ENCODE assay signal across 25 mouse cellular contexts in the genomic region with DNA sequence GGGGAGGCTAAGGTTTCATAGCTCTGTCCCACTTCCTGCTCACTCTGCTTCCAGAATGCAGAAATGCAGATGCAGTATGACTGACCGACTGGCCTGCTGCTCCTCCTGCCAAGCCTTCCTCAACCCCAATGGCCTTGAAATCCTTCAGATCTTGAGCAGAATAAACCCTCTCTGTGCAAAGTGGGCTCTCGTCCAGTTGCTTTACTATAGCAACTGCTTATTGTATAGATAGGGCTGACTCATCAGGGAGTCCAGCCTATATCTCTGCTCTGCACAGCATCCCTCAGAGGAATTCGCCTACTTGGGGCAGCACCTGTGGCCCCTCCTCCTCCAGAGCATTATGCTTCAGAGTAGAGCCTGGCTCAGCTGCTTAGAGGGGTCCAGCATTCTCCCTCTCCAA.
DNase-seq lines count a peak whose midpoint lies in the region; ATAC-seq and TF ChIP-seq lines count a peak whose summit lies in the region.
"Had no signal": no experiment of that assay in that cellular context is flagged by ENCODE, and none has a peak within 500 bp of the region (broad histone marks: within the 10 kb centered on the region; RNA-seq: fewer than 3 reads in every experiment).

No protein-coding gene starts in this region.

- TF ChIP-seq EP300 in stomach, postnatal 0 days (optimal IDR thresholded peaks at IDR 0.05) = no peak

- WGBS in hindbrain, embryonic 14.5 days = 54% methylated on average over 3 of the region's 3 CpGs
- WGBS in hindbrain, embryonic 13.5 days = 65% methylated on average over 3 of the region's 3 CpGs
- 52% methylated on average over 3 of the region's 3 CpGs for WGBS in liver, embryonic 11.5 days
- 43% methylated on average over 3 of the region's 3 CpGs for WGBS in liver, embryonic 12.5 days (ENCODE audit: insufficient replicate concordance)
- WGBS in stomach, embryonic 15.5 days = 44% methylated on average over 3 of the region's 3 CpGs
- 35% methylated on average over 3 of the region's 3 CpGs for WGBS in stomach, postnatal 0 days

- TF ChIP-seq CTCF in stomach, postnatal 0 days (IDR thresholded peaks at IDR 0.05; ENCODE audit: low read depth) = no peak

- no peak overlapping the region for H3K4me2 ChIP-seq in hindbrain, embryonic 14.5 days (replicated peaks)
- no peak overlapping the region for H3K4me2 ChIP-seq in hindbrain, embryonic 13.5 days
- no peak overlapping the region for H3K4me2 ChIP-seq in liver, embryonic 11.5 days
- H3K4me2 ChIP-seq in liver, embryonic 12.5 days = no peak overlapping the region
- H3K4me2 ChIP-seq in stomach, embryonic 15.5 days = no peak overlapping the region
- no peak overlapping the region for H3K4me2 ChIP-seq in stomach, postnatal 0 days (replicated peaks; ENCODE audit: low read depth)
- H3K4me2 ChIP-seq: heart, embryonic 11.5 days; kidney, embryonic 15.5 days; limb, embryonic 15.5 days; midbrain, embryonic 11.5 days had no signal

- no peak for DNase-seq in hindbrain, embryonic 14.5 days (ENCODE audit: low spot score)
- no peak for DNase-seq in liver, embryonic 11.5 days (ENCODE audit: low spot score)
- no peak for DNase-seq in stomach, postnatal 0 days (ENCODE audit: low spot score)
- peak; percentile 4 for DNase-seq in telencephalon, adult 2 months (ENCODE audit: low read depth, low spot score)
- DNase-seq in right cerebral cortex, postnatal 4 days = no peak
- DNase-seq: adrenal gland, adult 8-10 months; B cell, adult 2 months; cerebellum, adult 8-10 months; cerebellum, postnatal 36 days; embryo, embryonic 11 days; gastrocnemius, postnatal 10 days; heart, postnatal 10 days; kidney, postnatal 4 days; right cerebral cortex, postnatal 14 days had no signal

- H3K27me3 ChIP-seq in hindbrain, embryonic 14.5 days (ENCODE audit: control insufficient read depth, insufficient read depth, low read length) = no peaks in the 10 kb centered on the region
- H3K27me3 ChIP-seq in hindbrain, embryonic 13.5 days = no peaks in the 10 kb centered on the region
- H3K27me3 ChIP-seq in liver, embryonic 11.5 days (replicated peaks; ENCODE audit: control insufficient read depth, insufficient read depth, low read length) = no peaks in the 10 kb centered on the region
- H3K27me3 ChIP-seq in liver, embryonic 12.5 days (replicated peaks) = no peaks in the 10 kb centered on the region
- no peaks in the 10 kb centered on the region for H3K27me3 ChIP-seq in stomach, embryonic 15.5 days (replicated peaks)
- no peaks in the 10 kb centered on the region for H3K27me3 ChIP-seq in stomach, postnatal 0 days (ENCODE audit: control insufficient read depth, insufficient read depth, low read length)
- H3K27me3 ChIP-seq: CH12.LX; kidney, embryonic 15.5 days; limb, embryonic 15.5 days had no signal

- no peak overlapping the region for H3K9ac ChIP-seq in hindbrain, embryonic 14.5 days
- no peak overlapping the region for H3K9ac ChIP-seq in hindbrain, embryonic 13.5 days
- H3K9ac ChIP-seq in liver, embryonic 11.5 days (ENCODE audit: low read depth, low read length) = no peak overlapping the region
- no peak overlapping the region for H3K9ac ChIP-seq in liver, embryonic 12.5 days
- H3K9ac ChIP-seq in stomach, embryonic 15.5 days = no peak overlapping the region
- H3K9ac ChIP-seq in stomach, postnatal 0 days (ENCODE audit: low read length) = no peak overlapping the region
- H3K9ac ChIP-seq: kidney, embryonic 15.5 days; limb, embryonic 15.5 days had no signal

- H3K4me3 ChIP-seq in hindbrain, embryonic 14.5 days (replicated peaks; ENCODE audit: low read length) = no peak overlapping the region
- no peak overlapping the region for H3K4me3 ChIP-seq in hindbrain, embryonic 13.5 days
- H3K4me3 ChIP-seq in liver, embryonic 11.5 days (ENCODE audit: low read depth, low read length) = no peak overlapping the region
- no peak overlapping the region for H3K4me3 ChIP-seq in liver, embryonic 12.5 days
- H3K4me3 ChIP-seq in stomach, embryonic 15.5 days (replicated peaks) = no peak overlapping the region
- H3K4me3 ChIP-seq in stomach, postnatal 0 days (ENCODE audit: low read depth, low read length) = no peak overlapping the region
- H3K4me3 ChIP-seq: hindbrain, embryonic 10.5 days; kidney, embryonic 15.5 days; limb, embryonic 15.5 days had no signal

- ATAC-seq in hindbrain, embryonic 14.5 days (ENCODE audit: low FRiP score) = peak; percentile 46; the same call in 1 of the 2 replicates
- no peak for ATAC-seq in hindbrain, embryonic 13.5 days (ENCODE audit: low FRiP score)
- ATAC-seq in liver, embryonic 11.5 days (replicated peaks; ENCODE audit: low FRiP score) = peak; percentile 10; the same call in 1 of the 2 replicates
- no peak for ATAC-seq in liver, embryonic 12.5 days
- ATAC-seq in stomach, embryonic 15.5 days (ENCODE audit: insufficient read depth, low FRiP score, low read depth) = 0 out of 2 replicates have a peak, but pooled peaks have one; percentile 31
- ATAC-seq in stomach, postnatal 0 days (ENCODE audit: low FRiP score, low TSS enrichment) = no peak
- ATAC-seq: forebrain, embryonic 16.5 days had no signal

- H3K36me3 ChIP-seq in hindbrain, embryonic 14.5 days (replicated peaks; ENCODE audit: control insufficient read depth, insufficient read depth) = no peaks in the 10 kb centered on the region
- no peaks in the 10 kb centered on the region for H3K36me3 ChIP-seq in hindbrain, embryonic 13.5 days
- H3K36me3 ChIP-seq in liver, embryonic 11.5 days (ENCODE audit: control insufficient read depth, insufficient read depth, low read length) = no peaks in the 10 kb centered on the region
- H3K36me3 ChIP-seq in liver, embryonic 12.5 days = no peaks in the 10 kb centered on the region
- H3K36me3 ChIP-seq in stomach, embryonic 15.5 days = no peaks in the 10 kb centered on the region
- H3K36me3 ChIP-seq in stomach, postnatal 0 days (ENCODE audit: control insufficient read depth, insufficient read depth, low read length) = no peaks in the 10 kb centered on the region
- H3K36me3 ChIP-seq: G1E; hindbrain, embryonic 10.5 days; kidney, embryonic 15.5 days; limb, embryonic 15.5 days had no signal

- no peak overlapping the region for H3K27ac ChIP-seq in hindbrain, embryonic 14.5 days
- H3K27ac ChIP-seq in hindbrain, embryonic 13.5 days = no peak overlapping the region
- no peak overlapping the region for H3K27ac ChIP-seq in liver, embryonic 11.5 days (ENCODE audit: low read depth, low read length)
- no peak overlapping the region for H3K27ac ChIP-seq in liver, embryonic 12.5 days
- no peak overlapping the region for H3K27ac ChIP-seq in stomach, embryonic 15.5 days
- no peak overlapping the region for H3K27ac ChIP-seq in stomach, postnatal 0 days (replicated peaks)
- H3K27ac ChIP-seq: hindbrain, embryonic 10.5 days; kidney, embryonic 15.5 days; limb, embryonic 15.5 days had no signal

- no peaks in the 10 kb centered on the region for H3K9me3 ChIP-seq in hindbrain, embryonic 14.5 days (ENCODE audit: control insufficient read depth, low read length)
- no peaks in the 10 kb centered on the region for H3K9me3 ChIP-seq in hindbrain, embryonic 13.5 days
- H3K9me3 ChIP-seq in liver, embryonic 11.5 days (ENCODE audit: control insufficient read depth, low read length) = no peaks in the 10 kb centered on the region
- H3K9me3 ChIP-seq in liver, embryonic 12.5 days (replicated peaks) = no peaks in the 10 kb centered on the region
- H3K9me3 ChIP-seq in stomach, embryonic 15.5 days = no peaks in the 10 kb centered on the region
- H3K9me3 ChIP-seq in stomach, postnatal 0 days (ENCODE audit: control insufficient read depth, low read length) = no peaks in the 10 kb centered on the region
- H3K9me3 ChIP-seq: G1E; hindbrain, embryonic 10.5 days; kidney, embryonic 15.5 days; limb, embryonic 15.5 days had no signal

- no peaks in the 10 kb centered on the region for H3K4me1 ChIP-seq in hindbrain, embryonic 14.5 days (replicated peaks; ENCODE audit: control insufficient read depth, insufficient read depth, low read length)
- H3K4me1 ChIP-seq in hindbrain, embryonic 13.5 days (replicated peaks) = 0 out of 2 replicates have a peak, but pooled peaks cover 3% of the 10 kb centered on the region
- H3K4me1 ChIP-seq in liver, embryonic 11.5 days (replicated peaks; ENCODE audit: control insufficient read depth, insufficient read depth, low read length) = no peaks in the 10 kb centered on the region
- no peaks in the 10 kb centered on the region for H3K4me1 ChIP-seq in liver, embryonic 12.5 days
- H3K4me1 ChIP-seq in stomach, embryonic 15.5 days = no peaks in the 10 kb centered on the region; the same call in 1 of the 2 replicates
- no peaks in the 10 kb centered on the region for H3K4me1 ChIP-seq in stomach, postnatal 0 days (replicated peaks; ENCODE audit: control insufficient read depth, insufficient read depth)
- H3K4me1 ChIP-seq: kidney, embryonic 15.5 days had no signal

Comparison
In these comparisons a context has a peak if more than half of its experiments do, and no peak if none do; other contexts are left out.
1. ATAC-seq: peak in hindbrain, embryonic 14.5 days (single experiment), liver, embryonic 11.5 days (single experiment) and stomach, embryonic 15.5 days (single experiment); none in hindbrain, embryonic 13.5 days (single experiment), liver, embryonic 12.5 days (single experiment) and stomach, postnatal 0 days (single experiment).